Mouse (Mus musculus): ENCODE data around the gene Tmem30a. TPM values are rescaled to one million over a fixed set of nuclear protein-coding genes. Genes with fewer than 3 reads are reported as not detected.

The Tmem30a gene
- polyA plus RNA-seq, 1 experiment from 2014 or later, result 91.2 TPM

DNA sequence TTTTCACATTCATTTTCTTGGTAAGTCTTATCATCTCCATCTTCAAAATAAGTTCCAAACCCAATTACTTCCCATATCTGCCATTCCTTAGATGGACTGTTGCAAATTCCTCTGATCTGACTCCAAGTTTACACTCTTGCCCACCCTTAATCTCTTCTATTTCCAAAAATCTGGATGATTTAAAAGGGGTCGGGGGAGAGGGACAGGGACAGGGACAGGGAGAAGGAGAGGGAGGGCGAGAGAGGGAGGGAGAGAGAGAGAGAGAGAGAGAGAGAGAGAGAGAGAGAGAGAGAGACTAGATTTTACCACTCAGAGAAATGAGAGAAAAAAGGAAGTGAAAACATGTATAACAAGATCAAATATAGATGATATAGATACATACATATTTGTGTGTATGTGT, 30.5 kb upstream of the Tmem30a start:
- Histone ChIP-seq H3K9me3 (ENCODE audit: control insufficient read depth, low read length) (no peaks in the 10 kb centered on the region; the same call in none of the 2 replicates), H3K4me2 (no peak overlapping the region), H3K4me3 (ENCODE audit: low read depth, low read length) (no peak overlapping the region), H3K9ac (ENCODE audit: low read length) (no peak overlapping the region), H3K36me3 (ENCODE audit: control insufficient read depth, insufficient read depth, low read length) (peaks cover 10% of the 10 kb centered on the region), H3K27ac (ENCODE audit: low read depth, low read length) (no peak overlapping the region; the same call in 1 of the 2 replicates), H3K27me3 (ENCODE audit: control insufficient read depth, insufficient read depth, low read length) (no peaks in the 10 kb centered on the region), H3K4me1 (ENCODE audit: control insufficient read depth, insufficient read depth, low read length) (peaks cover 7% of the 10 kb centered on the region)
- ATAC-seq (ENCODE audit: low FRiP score), result peak; percentile 43; the same call in 1 of the 2 replicates
- 23% methylated on average over 2 of the region's 2 CpGs for WGBS
- peak; percentile 91 for DNase-seq (ENCODE audit: low spot score, missing footprints)

GRCm38 (mm10) chr9:79823438-79823837, 30.1 kb upstream of the Tmem30a start:
- Histone ChIP-seq H3K4me1 (ENCODE audit: control insufficient read depth, insufficient read depth, low read length) (peaks cover 7% of the 10 kb centered on the region), H3K9me3 (ENCODE audit: control insufficient read depth, low read length) (no peaks in the 10 kb centered on the region; the same call in none of the 2 replicates), H3K9ac (ENCODE audit: low read length) (no peak overlapping the region), H3K4me3 (ENCODE audit: low read depth, low read length) (no peak overlapping the region), H3K4me2 (no peak overlapping the region), H3K36me3 (ENCODE audit: control insufficient read depth, insufficient read depth, low read length) (peaks cover 13% of the 10 kb centered on the region), H3K27ac (ENCODE audit: low read depth, low read length) (no peak overlapping the region; the same call in 1 of the 2 replicates), H3K27me3 (ENCODE audit: control insufficient read depth, insufficient read depth, low read length) (no peaks in the 10 kb centered on the region)
- whole genome bisulfite sequencing, result 12% methylated on average over 4 of the region's 4 CpGs
- ATAC-seq (ENCODE audit: low FRiP score), result peak; percentile 84
- DNase-seq (ENCODE audit: low spot score, missing footprints), result peak; percentile 87

GRCm38 (mm10) chr9:79816464-79816863, 23.2 kb upstream of the Tmem30a start:
- no peak overlapping the region for H3K4me2 ChIP-seq
- no peaks in the 10 kb centered on the region; the same call in none of the 2 replicates for H3K9me3 ChIP-seq (ENCODE audit: control insufficient read depth, low read length)
- DNase-seq (ENCODE audit: low spot score, missing footprints) (no peak), ATAC-seq (ENCODE audit: low FRiP score) (no peak)
- H3K27ac ChIP-seq (ENCODE audit: low read depth, low read length), result no peak overlapping the region
- 94% methylated on average over 5 of the region's 5 CpGs for WGBS
- peaks cover 21% of the 10 kb centered on the region for H3K36me3 ChIP-seq (ENCODE audit: control insufficient read depth, insufficient read depth, low read length)
- no peak overlapping the region for H3K9ac ChIP-seq (ENCODE audit: low read length)
- H3K4me3 ChIP-seq (ENCODE audit: low read depth, low read length), result no peak overlapping the region
- H3K27me3 ChIP-seq (ENCODE audit: control insufficient read depth, insufficient read depth, low read length), result no peaks in the 10 kb centered on the region
- H3K4me1 ChIP-seq (ENCODE audit: control insufficient read depth, insufficient read depth, low read length), result no peaks in the 10 kb centered on the region

DNA sequence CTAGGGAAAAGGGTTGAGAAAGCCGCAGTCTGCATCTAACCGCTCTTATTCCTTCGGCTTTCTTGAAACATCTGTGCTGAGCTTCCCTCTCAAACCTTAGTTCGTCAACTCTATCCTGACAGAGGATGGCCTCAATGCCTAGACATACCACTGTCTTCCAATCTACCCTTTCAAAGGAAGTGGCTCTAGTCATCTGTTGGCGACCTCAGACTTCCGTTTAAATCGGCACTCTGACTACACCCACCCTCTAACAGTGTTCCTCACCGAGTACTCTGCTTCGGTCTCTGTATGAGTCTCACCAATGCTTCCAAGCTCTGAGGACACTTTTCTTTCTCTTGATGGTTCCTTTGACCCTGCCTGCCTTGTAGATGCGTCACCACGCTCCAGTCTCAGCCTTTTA, 22.7 kb upstream of the Tmem30a start:
- Histone ChIP-seq H3K36me3 (ENCODE audit: control insufficient read depth, insufficient read depth, low read length) (peaks cover 21% of the 10 kb centered on the region), H3K4me2 (no peak overlapping the region), H3K9ac (ENCODE audit: low read length) (no peak overlapping the region), H3K4me3 (ENCODE audit: low read depth, low read length) (no peak overlapping the region), H3K4me1 (ENCODE audit: control insufficient read depth, insufficient read depth, low read length) (no peaks in the 10 kb centered on the region), H3K27ac (ENCODE audit: low read depth, low read length) (no peak overlapping the region), H3K9me3 (ENCODE audit: control insufficient read depth, low read length) (no peaks in the 10 kb centered on the region; the same call in none of the 2 replicates), H3K27me3 (ENCODE audit: control insufficient read depth, insufficient read depth, low read length) (no peaks in the 10 kb centered on the region)
- WGBS, result 91% methylated on average over 11 of the region's 11 CpGs
- DNase-seq (ENCODE audit: low spot score, missing footprints) (no peak), ATAC-seq (ENCODE audit: low FRiP score) (no peak)

DNA sequence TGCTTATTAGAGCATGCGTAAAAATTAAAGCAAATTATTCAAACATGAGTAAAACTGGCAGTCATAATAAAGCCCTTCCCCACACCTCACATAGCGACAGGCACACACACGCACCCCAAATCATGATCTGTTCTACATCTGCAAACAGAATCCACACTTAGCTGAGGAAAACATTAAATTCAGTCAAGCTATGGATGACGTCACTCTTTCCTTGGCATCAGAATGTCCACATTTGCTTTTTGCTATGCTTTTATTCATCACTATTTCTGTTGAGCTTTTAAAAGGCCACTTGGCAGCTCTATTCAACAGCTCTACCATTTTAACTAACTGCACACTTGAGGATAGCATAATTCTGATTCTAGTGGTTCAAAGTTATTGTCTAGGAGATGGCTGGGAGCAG, 21.3 kb upstream of the Tmem30a start:
- H3K4me1 ChIP-seq (ENCODE audit: control insufficient read depth, insufficient read depth, low read length), result no peaks in the 10 kb centered on the region
- ATAC-seq (ENCODE audit: low FRiP score), result no peak
- 95% methylated on average over 4 of the region's 4 CpGs for WGBS
- H3K27ac ChIP-seq (ENCODE audit: low read depth, low read length), result no peak overlapping the region
- DNase-seq (ENCODE audit: low spot score, missing footprints), result peak; percentile 72
- H3K4me3 ChIP-seq (ENCODE audit: low read depth, low read length), result no peak overlapping the region
- peaks cover 16% of the 10 kb centered on the region for H3K36me3 ChIP-seq (ENCODE audit: control insufficient read depth, insufficient read depth, low read length)
- H3K27me3 ChIP-seq (ENCODE audit: control insufficient read depth, insufficient read depth, low read length), result no peaks in the 10 kb centered on the region
- H3K9me3 ChIP-seq (ENCODE audit: control insufficient read depth, low read length), result no peaks in the 10 kb centered on the region; the same call in none of the 2 replicates
- H3K4me2 ChIP-seq, result no peak overlapping the region
- no peak overlapping the region for H3K9ac ChIP-seq (ENCODE audit: low read length)

GRCm38 (mm10) chr9:79810969-79811902, 17.9 kb upstream of the Tmem30a start:
- Histone ChIP-seq H3K36me3 (ENCODE audit: control insufficient read depth, insufficient read depth, low read length) (no peaks in the 10 kb centered on the region), H3K27ac (ENCODE audit: low read depth, low read length) (no peak overlapping the region), H3K4me1 (ENCODE audit: control insufficient read depth, insufficient read depth, low read length) (no peaks in the 10 kb centered on the region), H3K9ac (ENCODE audit: low read length) (no peak overlapping the region), H3K4me2 (no peak overlapping the region), H3K4me3 (ENCODE audit: low read depth, low read length) (no peak overlapping the region), H3K9me3 (ENCODE audit: control insufficient read depth, low read length) (no peaks in the 10 kb centered on the region), H3K27me3 (ENCODE audit: control insufficient read depth, insufficient read depth, low read length) (no peaks in the 10 kb centered on the region)
- DNase-seq (ENCODE audit: low spot score, missing footprints) (no peak), ATAC-seq (ENCODE audit: low FRiP score) (no peak)
- WGBS, result 82% methylated on average over 10 of the region's 11 CpGs

GRCm38 (mm10) chr9:79810534-79810933, 17.2 kb upstream of the Tmem30a start:
- Histone ChIP-seq H3K27ac (ENCODE audit: low read depth, low read length) (no peak overlapping the region), H3K9me3 (ENCODE audit: control insufficient read depth, low read length) (no peaks in the 10 kb centered on the region), H3K27me3 (ENCODE audit: control insufficient read depth, insufficient read depth, low read length) (no peaks in the 10 kb centered on the region), H3K4me1 (ENCODE audit: control insufficient read depth, insufficient read depth, low read length) (no peaks in the 10 kb centered on the region), H3K36me3 (ENCODE audit: control insufficient read depth, insufficient read depth, low read length) (no peaks in the 10 kb centered on the region), H3K4me3 (ENCODE audit: low read depth, low read length) (no peak overlapping the region), H3K4me2 (no peak overlapping the region), H3K9ac (ENCODE audit: low read length) (no peak overlapping the region)
- ATAC-seq (ENCODE audit: low FRiP score) (no peak), DNase-seq (ENCODE audit: low spot score, missing footprints) (no peak)
- 88% methylated on average over 3 of the region's 3 CpGs for WGBS

GRCm38 (mm10) chr9:79809411-79809810, 16.1 kb upstream of the Tmem30a start:
- no peak for ATAC-seq (ENCODE audit: low FRiP score)
- Histone ChIP-seq H3K4me2 (no peak overlapping the region), H3K36me3 (ENCODE audit: control insufficient read depth, insufficient read depth, low read length) (no peaks in the 10 kb centered on the region), H3K4me1 (ENCODE audit: control insufficient read depth, insufficient read depth, low read length) (no peaks in the 10 kb centered on the region), H3K27me3 (ENCODE audit: control insufficient read depth, insufficient read depth, low read length) (no peaks in the 10 kb centered on the region), H3K27ac (ENCODE audit: low read depth, low read length) (no peak overlapping the region), H3K9ac (ENCODE audit: low read length) (no peak overlapping the region), H3K9me3 (ENCODE audit: control insufficient read depth, low read length) (no peaks in the 10 kb centered on the region), H3K4me3 (ENCODE audit: low read depth, low read length) (no peak overlapping the region)
- no peak for DNase-seq (ENCODE audit: low spot score, missing footprints)
- WGBS, result 80% methylated on average over 6 of the region's 6 CpGs

- no peaks in the 10 kb centered on the region for H3K27me3 ChIP-seq (ENCODE audit: control insufficient read depth, insufficient read depth, low read length)
- ATAC-seq (ENCODE audit: low FRiP score), result no peak
- H3K4me2 ChIP-seq, result no peak overlapping the region
- no peaks in the 10 kb centered on the region for H3K36me3 ChIP-seq (ENCODE audit: control insufficient read depth, insufficient read depth, low read length)
- DNase-seq (ENCODE audit: low spot score, missing footprints), result no peak
- no peaks in the 10 kb centered on the region for H3K9me3 ChIP-seq (ENCODE audit: control insufficient read depth, low read length)
- no peak overlapping the region for H3K27ac ChIP-seq (ENCODE audit: low read depth, low read length)
- H3K4me1 ChIP-seq (ENCODE audit: control insufficient read depth, insufficient read depth, low read length), result no peaks in the 10 kb centered on the region
- no peak overlapping the region for H3K9ac ChIP-seq (ENCODE audit: low read length)
- no peak overlapping the region for H3K4me3 ChIP-seq (ENCODE audit: low read depth, low read length)
- WGBS, result 63% methylated on average over 4 of the region's 4 CpGs
These were observed 13.9 kb upstream of the Tmem30a start for GRCm38 (mm10) chr9:79807178-79807577.
